Mouse (Mus musculus) gastrocnemius, postnatal 10 days (tissue): ENCODE measurements at regions not wholly inside any gene's neighbourhood (a gene's known extent, or its start where the extent isn't known, plus 50 kb on each side); places are given as distances from the start of the nearest gene placed in this dataset.

ENCODE experiments used
- DNase-seq: peaks from one replicate; pipeline ENCODE4 v3.0.0; 2021; ENCODE audit warnings: mixed read lengths

DNA sequence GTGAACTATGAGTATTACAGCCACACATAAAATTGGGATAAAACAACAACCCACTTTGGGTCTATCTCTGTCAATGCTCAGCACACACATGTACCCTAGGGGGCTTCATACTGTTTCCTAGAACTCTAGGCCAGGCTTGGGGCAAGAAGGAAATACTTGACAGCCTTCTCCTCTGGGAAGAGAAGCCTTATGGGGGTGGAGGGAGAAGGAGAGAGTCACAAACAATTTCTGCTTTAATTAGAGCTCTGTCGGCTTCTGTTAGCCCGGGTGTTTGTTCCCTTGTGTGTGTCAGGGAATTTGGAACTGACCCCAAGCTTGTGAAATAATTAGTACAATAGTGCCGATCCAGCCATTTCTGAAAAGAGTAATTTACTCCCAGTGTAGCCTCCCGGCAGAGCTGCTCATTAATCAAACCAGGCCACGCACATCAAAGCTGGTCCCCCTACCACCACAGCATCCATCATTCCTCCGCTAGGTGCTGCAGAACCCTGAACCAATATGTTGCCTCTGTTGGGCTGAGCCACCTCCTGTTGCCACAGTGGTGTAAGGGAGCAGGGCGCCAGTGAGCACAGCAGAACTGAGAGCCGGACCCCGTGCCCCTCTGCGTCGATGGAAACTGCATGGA lies 307.3 kb downstream of the Tmem114 start:
- no peak for DNase-seq

DNA sequence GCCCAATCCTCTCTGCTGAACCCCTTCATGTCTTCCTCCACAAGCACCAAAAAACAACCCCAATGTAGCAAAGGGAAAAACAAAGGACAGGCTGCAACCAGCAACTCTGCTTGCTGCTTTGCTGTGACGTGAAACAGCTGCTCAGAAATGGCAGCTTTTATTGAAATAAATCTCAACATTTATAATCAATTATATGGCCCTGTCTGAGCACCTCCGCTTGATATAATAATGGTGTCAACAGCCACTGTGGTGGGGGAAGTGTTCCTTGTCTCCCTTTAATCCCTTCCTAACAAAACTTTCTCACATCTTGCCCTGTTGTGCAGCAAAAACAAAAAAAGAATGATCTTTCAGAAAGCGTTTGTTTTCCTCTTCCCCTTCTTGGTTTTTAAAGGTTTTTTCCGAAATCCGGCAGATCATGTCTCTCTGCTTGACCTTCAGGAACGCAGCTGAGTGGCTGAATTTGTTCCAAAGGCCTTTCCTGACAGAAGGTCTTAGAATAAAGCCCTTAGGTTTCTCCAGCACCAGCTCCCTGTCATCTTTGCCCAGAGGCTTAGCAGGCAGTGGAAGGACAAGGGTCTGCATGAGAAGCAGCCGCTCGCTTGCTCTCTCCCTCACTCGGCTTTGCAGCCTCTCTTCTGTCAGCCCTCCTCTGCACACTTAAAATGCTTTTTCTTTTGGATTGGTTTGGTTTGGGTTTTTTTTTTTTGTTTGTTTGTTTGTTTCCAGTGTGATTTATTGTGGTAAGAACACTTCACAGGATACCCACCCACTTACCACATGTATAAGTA lies 313.4 kb downstream of the Tmem114 start:
- DNase-seq = no peak

DNA sequence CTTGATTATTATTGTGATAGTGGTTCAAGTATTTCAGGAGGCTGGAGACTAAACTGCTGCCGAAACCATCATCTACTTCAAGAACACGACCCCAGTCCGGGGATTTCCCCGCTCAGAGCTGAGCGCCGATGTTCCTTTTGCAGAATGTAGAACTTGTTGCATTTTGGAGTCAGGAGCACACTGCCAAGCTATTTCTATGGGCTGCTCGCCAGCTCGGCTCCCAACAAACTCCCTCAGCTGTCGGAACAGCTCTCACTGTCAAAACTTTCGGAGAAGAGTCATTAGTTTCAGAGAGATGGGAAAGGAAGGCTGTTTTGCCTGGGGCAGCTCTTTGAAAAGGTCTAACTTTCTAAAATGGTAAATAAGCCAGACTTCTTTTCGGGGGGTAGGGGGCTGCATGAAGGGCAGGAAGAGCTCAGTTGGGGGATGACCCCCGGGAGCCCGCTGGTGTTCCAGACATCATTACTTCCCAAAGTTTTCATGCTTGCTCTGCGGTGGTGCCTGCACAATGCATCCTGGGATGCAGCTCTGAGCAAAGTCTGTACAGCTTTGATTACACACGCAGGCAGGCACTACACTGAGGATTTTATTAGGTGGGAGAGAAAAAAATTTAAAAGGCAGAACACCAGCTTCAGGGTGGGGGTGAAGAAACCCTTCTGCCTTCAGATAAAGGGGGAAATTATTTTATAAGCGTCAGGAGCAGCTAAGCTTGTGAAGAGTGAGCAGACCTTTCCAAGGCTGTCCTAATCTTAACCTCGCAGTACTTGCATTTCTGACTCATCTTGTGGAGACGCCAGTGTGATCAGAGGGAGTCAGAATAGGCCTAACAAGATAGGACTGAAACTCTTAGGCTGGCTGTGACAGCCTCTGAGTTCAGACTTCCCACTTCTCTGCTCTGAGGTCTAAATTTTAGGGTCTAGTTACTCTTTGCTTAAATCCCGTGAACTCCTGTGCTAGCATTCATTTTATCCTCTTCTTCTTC lies 316.5 kb downstream of the Tmem114 start:
- DNase-seq = peak; percentile 67

DNA sequence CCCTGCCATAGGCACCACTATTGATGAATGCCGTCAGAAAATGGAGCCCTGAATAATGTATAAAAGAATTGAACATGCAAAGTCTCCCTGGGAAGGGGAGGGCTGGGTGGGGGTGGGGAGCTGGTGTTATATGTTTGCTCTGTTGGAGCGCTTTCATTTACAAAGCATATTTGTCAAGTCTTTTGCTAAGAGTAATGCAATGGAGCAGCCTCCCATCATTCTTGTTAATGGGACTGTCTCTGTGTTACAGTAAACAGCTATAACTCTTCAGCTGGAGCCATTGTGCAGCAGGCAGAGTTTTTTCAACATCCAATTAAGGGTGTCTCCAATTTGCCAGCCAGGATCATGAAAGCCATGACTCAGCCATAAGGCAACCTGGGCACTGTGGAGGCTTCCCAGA lies 345.9 kb downstream of the Tmem114 start:
- no peak for DNase-seq

DNA sequence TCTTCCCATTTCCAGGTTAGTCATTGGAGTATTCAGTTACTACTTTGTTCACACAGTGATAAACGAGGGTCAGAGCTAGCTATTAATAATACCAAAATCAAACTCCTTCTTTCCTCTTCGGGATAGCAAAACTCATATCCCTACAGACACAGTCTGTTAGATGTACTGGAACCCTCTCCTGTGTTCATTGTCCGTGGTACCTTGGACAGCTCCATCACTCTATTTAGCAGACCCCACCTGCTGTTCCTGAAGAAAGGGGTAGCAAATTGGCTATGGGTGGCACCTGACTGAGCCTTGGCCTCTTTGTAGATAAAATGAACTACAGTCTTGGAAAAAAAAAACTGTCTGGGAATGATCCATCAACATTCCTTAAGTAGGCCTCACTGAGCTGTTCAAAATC lies 346.5 kb downstream of the Tmem114 start:
- no peak for DNase-seq

DNA sequence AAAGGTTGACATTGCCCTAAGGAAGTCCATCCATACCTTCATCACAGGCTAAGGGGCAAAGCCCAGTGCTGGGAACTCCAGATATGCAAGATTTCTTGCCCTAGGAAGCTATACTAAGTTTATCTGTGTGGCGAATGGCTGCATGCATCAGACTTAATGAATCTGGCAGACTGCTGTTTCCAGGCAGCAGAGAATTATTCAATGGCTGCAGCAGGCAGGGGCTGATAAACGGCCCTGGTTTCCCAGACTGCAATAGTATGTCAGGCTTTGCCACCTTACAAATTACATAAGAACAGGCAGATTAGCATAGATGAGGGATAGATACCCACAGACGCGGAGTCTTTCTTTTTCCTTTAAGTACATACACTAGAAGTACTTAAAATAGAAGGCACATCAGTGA lies 350.2 kb downstream of the Tmem114 start:
- no peak for DNase-seq

DNA sequence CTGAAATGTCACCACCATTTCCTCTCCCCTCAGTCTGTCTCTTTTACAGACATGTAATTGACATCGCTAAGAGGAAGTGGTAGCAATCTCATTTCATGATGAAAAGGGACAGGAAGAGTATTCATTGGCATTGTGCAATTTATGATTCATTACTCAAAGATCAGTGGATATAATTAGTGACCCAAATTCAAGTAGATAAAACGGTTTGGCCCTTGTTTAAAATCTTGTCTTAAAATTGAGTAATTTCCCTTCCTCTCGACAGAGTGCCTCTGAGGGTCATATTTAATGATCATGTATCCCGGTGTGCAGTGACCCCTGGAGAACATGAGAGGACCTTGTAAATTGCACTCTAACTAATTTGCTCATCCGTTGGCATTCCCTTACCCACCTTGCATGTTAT lies 371.0 kb downstream of the Tmem114 start:
- DNase-seq = no peak

DNA sequence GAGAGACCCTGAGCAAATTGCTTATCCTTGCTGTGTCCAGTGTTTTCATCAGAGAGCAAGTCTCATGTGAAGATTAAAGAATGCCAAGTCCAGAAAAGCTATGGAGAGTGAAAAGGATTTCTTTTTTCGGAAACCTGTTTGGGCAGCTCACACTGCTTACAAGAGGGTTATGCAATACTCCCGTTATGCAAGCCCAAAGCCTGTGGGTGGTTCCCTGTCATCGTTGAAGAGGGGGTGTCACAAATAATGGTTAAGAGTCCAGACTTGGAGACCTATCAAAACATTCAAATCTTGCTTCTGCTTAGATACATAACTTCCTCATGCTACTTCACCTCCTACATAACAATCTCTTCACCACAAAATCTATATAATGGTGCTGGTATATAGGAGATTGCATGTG lies 416.0 kb downstream of the Tmem114 start:
- DNase-seq = no peak

DNA sequence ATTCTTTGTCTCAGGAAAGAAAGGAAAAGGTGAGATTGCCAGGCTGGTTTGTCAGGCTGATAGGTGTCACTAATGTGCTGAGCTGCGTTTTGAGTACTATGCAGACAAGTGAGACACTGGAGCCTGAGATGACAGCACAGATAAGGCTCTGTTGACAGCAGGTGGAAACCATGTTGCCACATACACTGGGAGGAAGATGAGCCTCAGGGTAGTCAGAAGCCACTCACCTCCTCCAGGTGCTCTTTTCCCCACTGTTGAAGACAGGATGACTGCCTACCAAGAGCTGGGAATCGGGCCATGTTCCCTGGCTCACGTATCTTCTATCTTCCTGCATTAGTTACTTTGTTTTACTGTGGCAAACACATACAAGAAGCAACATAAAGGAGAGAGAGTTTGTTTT lies 418.3 kb downstream of the Tmem114 start:
- no peak for DNase-seq

DNA sequence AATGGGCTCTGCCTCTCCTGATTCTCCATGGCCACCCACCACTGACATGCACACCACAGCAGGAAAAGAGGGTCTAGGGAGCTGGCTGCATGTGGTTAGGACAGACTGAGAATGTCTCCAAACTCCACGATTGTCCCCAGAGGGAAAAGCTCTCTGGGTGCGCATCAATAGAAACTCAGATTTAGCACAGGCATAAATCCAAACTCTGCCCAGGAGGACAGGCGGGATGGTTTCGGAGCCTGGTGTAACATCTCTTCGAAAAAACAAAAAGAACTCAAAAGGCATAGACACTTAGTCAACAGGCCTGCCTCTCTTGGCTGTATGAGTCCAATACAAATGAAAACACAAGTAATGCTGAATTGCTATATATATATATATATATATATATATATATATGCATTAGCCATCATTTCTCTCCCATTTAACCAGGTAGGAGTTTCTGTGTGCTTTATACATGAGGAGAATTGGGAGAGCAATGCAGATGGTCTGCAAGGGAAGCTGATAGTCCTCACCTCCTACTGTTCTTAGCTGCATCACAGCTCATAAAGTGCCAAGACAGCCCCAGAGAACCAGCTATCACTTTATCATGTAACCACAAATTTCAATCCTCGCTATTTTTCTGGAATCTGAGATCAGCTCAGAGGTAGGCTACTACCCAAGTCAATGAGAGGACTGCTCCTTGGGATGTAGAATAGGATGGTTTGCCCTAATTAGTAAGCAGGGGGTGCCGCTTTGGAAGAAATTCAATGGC lies 422.4 kb downstream of the Tmem114 start:
- no peak for DNase-seq

DNA sequence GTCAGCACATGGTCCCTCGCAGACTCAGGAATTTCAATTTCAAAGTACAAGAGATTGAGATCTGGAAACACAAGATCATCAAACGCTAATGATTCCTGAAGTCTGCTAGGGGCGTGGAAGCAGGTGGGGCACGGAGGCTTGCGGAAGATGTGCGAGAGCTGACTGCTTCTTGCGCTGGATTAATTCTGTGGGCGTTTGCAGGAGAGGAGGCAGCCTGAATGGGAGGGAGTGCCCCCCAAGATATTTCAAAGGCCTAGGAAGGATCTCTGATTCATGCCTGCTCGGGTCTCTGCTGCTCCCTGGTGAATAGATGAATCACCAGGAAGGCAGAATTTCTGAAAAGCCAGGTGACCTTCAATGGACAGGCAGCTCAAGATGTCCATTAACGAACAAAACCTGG lies 442.1 kb downstream of the Tmem114 start:
- DNase-seq = no peak

DNA sequence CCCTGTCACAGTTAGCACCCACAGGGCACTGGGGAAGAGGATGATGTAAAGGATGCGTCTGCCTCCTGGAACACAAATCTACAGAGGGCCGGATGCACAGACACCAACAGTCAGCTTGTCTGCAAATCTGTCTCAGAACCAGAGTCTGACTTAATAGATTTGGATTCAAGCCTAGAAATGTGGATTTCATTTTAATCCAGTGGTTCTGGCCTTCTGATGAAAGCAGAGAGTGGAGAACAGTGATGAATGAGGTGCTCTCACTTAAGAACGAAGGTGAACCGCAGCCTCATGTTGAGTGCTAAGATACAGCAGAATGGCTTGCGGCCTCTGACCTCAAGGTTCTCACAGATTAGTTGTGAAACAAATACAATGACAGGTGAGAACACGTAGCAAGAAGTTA lies 446.5 kb downstream of the Tmem114 start:
- DNase-seq = no peak

DNA sequence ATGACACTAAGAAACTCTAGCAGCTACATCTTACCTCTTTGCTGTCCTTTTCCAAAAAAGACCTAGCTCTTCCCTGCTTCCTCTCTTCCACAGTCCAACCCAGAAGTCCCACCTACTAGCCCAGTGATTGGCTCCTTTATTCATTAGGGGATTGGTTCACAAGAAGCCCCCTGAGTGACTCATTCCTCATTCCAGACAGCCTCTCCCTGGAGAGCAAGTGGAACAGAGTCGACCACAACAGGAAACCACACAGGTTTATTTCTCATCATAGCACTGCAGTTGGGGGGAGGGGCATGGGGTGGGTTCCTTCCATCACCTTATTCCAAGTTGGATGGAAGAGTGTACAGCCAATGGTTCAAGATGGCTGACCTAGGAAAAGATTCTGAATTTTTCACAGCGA lies 473.3 kb downstream of the Tmem114 start:
- no peak for DNase-seq

DNA sequence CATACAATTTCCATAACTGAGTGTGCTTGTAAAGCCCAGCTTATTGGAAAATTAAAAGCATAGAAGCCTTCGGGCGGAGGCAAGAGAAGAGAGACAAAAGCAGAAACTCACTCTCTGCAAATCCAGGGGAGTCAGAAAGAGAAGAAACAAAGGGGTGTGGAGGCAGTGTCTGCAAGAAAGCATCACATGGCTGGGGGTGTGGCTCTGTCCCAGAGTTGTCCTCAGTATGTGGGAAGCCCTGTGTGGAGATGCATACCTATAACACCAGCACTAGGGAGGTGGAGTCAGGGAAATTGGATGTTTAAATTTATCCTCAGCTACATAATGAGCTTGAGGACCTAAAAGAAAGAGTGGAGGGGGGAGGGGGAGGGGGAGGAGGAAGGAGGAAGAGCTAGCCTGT lies 482.6 kb downstream of the Tmem114 start:
- DNase-seq = no peak

DNA sequence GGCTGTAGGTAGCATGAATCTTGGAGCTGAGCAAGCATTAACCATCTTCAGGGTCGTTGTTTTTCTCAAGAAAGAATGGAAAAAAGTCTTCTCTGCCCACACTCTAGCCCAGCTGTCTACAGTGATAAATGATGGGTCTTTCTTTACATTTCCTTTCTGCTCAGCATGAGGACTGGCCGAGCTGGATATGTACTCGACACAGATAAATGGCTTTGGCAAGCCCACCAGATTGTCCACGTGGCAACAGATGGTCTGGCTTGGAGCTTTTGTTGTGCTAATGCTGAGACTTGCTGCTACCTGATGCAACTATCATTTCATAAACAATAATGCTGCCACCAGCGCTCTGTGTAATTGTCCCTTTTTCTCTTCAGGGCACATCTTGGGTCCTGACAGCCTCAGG lies 487.8 kb downstream of the Tmem114 start:
- no peak for DNase-seq

DNA sequence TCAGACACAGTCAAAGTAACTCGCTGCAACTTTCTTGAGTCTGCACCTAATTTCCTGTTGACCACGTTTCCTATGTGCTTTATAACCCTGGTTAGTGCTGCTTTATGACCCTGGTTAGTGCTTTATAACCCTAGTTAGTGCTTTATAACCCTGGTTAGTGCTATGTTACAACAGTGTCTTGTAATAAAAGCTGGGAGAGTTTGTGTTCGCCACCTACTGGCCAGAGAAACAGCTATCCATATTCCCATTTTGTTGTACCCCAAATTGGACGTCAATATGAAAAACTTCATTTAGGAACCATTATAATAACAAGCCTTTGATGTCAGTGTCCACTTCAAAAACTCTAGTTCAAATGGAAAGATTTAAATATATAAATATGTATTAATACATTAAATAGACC lies 492.6 kb downstream of the Tmem114 start:
- DNase-seq = no peak

DNA sequence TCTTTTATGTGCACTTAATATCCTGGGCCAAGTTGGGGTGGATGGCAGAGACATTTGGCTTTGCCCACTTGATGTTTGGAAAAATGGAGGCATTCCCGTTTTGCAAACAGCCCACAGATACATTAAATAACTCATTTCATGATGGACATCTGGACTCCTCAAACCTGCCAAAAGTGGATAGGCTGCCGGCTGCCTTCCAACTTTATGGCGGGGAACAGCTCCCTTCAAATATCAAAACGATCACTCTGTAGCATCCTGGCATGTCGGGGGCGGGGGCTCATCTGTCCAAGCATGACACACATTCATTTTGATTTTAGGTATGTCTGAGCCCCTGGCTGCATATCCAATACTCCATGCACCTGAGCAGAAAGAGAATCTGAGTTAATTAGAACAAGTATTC lies 493.3 kb downstream of the Tmem114 start:
- no peak for DNase-seq

DNA sequence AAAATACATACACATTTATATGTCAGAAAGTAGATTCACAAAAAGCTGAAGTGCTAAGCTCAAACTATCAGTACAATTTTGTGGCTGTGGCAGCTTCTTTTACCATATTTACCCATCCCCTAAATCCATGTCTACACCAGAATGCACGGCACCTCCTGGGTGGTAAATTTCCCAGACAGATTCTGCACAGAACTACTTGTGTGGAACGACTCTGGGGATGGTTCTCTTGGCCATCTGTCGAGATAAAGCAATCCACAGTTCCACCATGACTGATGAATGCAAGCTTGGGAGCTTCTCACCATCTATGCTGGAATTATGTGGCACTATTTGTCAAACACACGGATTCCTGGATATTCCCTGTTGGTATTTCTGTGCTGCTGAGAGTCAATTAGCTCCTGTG lies 495.8 kb downstream of the Tmem114 start:
- DNase-seq = no peak

DNA sequence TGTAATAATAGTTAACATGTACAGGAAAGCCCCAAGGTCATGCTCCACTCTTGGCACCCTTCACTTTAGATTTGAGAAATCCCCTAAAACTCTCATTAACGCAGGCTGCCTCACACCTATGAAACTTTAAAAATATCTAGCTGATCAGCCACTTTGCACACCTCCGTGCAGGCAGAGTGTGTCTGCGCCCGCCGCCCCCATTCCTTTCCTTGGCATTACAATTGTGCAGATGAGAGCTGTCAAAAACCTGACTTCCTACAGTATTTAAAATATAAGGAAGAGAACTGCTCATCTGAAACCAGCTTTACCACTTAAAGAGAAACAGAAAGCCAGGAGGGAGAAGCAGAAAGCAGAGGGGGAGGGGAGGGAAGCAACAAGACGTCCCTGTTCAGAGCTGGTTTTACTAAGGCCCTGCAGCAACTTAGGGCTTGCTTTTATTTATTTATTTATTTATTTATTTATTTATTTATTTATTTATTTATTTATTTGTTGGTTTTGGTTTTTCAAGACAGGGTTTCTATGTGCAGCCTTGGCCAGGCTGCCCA lies 496.5 kb downstream of the Tmem114 start:
- no peak for DNase-seq

DNA sequence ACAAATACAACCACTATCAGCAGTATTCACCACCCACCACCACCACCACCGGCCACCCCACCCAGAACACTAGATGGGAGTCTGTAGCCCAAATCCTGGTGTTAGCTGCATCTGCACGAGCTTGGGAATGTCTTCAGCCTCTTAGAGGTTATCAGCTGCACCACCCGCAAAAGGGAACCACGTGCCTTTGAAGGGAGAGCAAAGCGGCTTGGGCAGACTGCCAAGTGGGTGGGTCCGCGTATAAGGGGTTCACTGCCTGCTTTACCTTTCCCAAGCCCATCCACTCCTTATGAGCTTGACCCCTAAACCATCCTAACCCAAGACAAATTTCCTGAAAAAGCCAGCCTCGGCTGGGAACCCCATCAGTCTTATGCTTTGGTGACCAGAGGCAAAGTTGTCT lies 497.2 kb downstream of the Tmem114 start:
- peak; percentile 24 for DNase-seq

DNA sequence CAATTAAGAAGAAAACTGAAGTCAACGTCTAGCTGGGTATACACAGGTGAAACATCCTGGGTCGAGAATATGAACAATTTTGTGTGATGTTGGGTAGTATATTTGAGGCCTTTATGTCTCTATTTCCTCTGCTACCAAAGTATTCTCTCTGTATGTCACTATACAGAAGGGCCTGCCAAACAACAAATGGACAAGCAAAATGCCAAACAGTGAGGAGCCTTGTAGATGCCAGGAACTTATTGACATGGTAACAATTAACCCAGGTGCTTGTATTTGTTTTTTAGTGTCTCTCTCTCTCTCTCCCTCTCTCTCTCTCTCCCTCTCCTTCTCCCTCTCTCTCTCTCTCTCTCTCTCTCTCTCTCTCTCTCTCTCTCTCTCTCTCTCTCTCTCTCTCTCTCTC lies 529.1 kb downstream of the Tmem114 start:
- no peak for DNase-seq

DNA sequence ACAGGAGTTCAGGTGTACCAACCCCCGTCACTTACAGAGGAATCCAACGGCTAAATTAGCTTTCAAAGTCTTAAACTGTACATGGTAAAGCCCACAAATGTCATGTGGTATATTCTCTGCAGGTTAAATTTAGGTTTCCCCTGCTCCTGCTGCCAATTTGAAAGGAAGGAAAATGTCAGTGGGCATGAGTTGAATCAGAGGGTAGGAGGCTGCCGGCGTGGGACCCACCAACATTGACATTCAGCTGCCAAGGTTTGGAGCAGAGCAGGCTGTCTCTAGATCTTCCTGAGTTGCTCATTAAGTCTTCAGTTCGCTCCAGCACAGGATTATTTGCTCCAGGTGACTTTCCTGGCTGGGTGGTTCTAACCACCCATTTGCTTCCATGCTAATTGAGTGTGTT lies 532.1 kb downstream of the Tmem114 start:
- DNase-seq = no peak
